Mouse (Mus musculus) A20 (cell line): ENCODE measurements around the gene Map10.

Experiments used
- DNase-seq: peaks from one replicate; pipeline ENCODE4 v3.0.0-alpha.2; 2011; ENCODE audit warnings: low read depth, low spot score

The Map10 gene

GRCm38 (mm10) chr8:125670420-125670819 is 802 bp downstream of the Map10 start:
- DNase-seq = peak; percentile 6

GRCm38 (mm10) chr8:125670906-125671305 is 1.3 kb downstream of the Map10 start:
- DNase-seq = no peak

GRCm38 (mm10) chr8:125671371-125671770 is 1.8 kb downstream of the Map10 start:
- DNase-seq = peak; percentile 92

GRCm38 (mm10) chr8:125675796-125676195 is 6.2 kb downstream of the Map10 start:
- no peak for DNase-seq

- no peak for DNase-seq
These were observed 7.9 kb downstream of the Map10 start for GRCm38 (mm10) chr8:125677484-125677883.

- no peak for DNase-seq
These were observed 9.4 kb downstream of the Map10 start for GRCm38 (mm10) chr8:125678854-125679648.

GRCm38 (mm10) chr8:125680851-125681408 is 11.3 kb downstream of the Map10 start:
- no peak for DNase-seq

- DNase-seq = no peak
These were observed 15.7 kb downstream of the Map10 start for GRCm38 (mm10) chr8:125685216-125685760.

- no peak for DNase-seq
These were observed 16.7 kb downstream of the Map10 start for GRCm38 (mm10) chr8:125686221-125686865.

- DNase-seq = no peak
These were observed 20.7 kb downstream of the Map10 start for GRCm38 (mm10) chr8:125690166-125690915.

GRCm38 (mm10) chr8:125690961-125691360 is 21.3 kb downstream of the Map10 start:
- DNase-seq = no peak

- DNase-seq = no peak
These were observed 22.8 kb downstream of the Map10 start for GRCm38 (mm10) chr8:125692447-125692846.

GRCm38 (mm10) chr8:125693197-125693596 is 23.6 kb downstream of the Map10 start:
- peak; percentile 10 for DNase-seq

- DNase-seq = no peak
These were observed 26.3 kb downstream of the Map10 start for GRCm38 (mm10) chr8:125695951-125696350.

- DNase-seq = peak; percentile 54
These were observed 29.9 kb downstream of the Map10 start for GRCm38 (mm10) chr8:125699391-125700025.

- no peak for DNase-seq
These were observed 30.8 kb downstream of the Map10 start for GRCm38 (mm10) chr8:125700407-125700806.

GRCm38 (mm10) chr8:125702868-125703473 is 33.4 kb downstream of the Map10 start:
- no peak for DNase-seq

- DNase-seq = no peak
These were observed 34.8 kb downstream of the Map10 start for GRCm38 (mm10) chr8:125704434-125704833.

GRCm38 (mm10) chr8:125705816-125706215 is 36.2 kb downstream of the Map10 start:
- DNase-seq = no peak

GRCm38 (mm10) chr8:125709171-125709570 is 39.6 kb downstream of the Map10 start:
- DNase-seq = no peak

GRCm38 (mm10) chr8:125711514-125711913 is 41.9 kb downstream of the Map10 start:
- no peak for DNase-seq
